Mouse (Mus musculus): ENCODE measurements at regions not wholly inside any gene's neighbourhood (a gene's known extent, or its start where the extent isn't known, plus 50 kb on each side); places are given as distances from the start of the nearest gene placed in this dataset.

DNA sequence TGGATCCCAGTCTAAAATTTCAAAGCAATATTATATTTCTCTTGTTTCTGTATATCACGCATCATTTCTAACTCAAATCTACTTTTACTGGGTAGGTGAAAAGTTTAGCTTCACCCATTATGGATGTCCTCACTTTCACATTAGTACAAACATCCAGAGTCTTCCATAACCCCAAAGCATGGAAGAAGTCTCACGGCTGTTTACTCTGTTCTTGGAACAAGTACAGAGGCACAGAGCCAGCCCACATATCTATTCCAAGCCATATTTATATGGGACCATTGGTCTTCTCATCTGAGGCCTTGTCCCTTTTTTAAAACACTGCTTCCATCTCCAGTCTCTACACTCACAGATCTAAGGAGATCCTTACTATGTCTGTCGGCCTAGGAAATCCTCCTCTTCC lies 192.8 kb downstream of the Tm2d1 start:
- Histone ChIP-seq H3K27me3 (ENCODE audit: control insufficient read depth, insufficient read depth, low read length) (no peaks in the 10 kb centered on the region), H3K9ac (ENCODE audit: low read length) (no peak overlapping the region), H3K27ac (replicated peaks in 1 of 2; ENCODE audit: control insufficient read depth in 1 of 2, insufficient read depth in 1 of 2, low read depth in 2 of 2, low read length in 2 of 2) (no peak overlapping the region), H3K4me3 (ENCODE audit: control insufficient read depth in 1 of 2, insufficient read depth in 1 of 2, low read depth in 1 of 2, low read length in 2 of 2) (no peak overlapping the region), H3K4me1 (ENCODE audit: control insufficient read depth in 2 of 2, insufficient read depth in 2 of 2, low read length in 2 of 2) (no peaks in the 10 kb centered on the region), H3K9me3 (ENCODE audit: control insufficient read depth, low read length) (no peaks in the 10 kb centered on the region), H3K36me3 (ENCODE audit: control insufficient read depth, insufficient read depth, low read length) (no peaks in the 10 kb centered on the region), H3K4me2 (ENCODE audit: low read length) (no peak overlapping the region)
- ATAC-seq (ENCODE audit: insufficient number of reproducible peaks, insufficient read depth, low FRiP score, low read depth): no peak
- 85% methylated on average over 3 of the region's 3 CpGs for WGBS

DNA sequence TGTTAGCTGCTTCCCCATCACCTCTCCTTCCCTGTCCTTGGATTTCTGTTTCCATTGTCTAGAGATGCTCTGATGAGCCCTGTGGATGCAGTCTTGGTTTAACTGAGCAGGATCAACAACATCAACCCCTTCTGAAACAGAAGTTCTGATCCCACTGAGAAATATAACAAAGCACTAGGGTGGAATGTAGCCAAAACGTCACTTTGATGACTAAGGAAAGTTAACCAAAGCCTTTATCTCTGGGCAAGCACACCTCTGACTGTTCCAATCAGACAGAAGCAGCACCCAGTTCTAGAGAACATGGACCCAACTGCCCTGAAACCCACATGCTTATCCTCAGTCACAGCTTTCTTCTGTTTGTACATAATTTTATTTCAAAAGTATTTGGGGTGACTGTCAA lies 193.2 kb downstream of the Tm2d1 start:
- no peak overlapping the region for H3K4me2 ChIP-seq (ENCODE audit: low read length)
- no peak overlapping the region for H3K9ac ChIP-seq (ENCODE audit: low read length)
- 65% methylated on average over 1 of the region's 1 CpGs for WGBS
- H3K27me3 ChIP-seq (ENCODE audit: control insufficient read depth, insufficient read depth, low read length): no peaks in the 10 kb centered on the region
- ATAC-seq (ENCODE audit: insufficient number of reproducible peaks, insufficient read depth, low FRiP score, low read depth): no peak
- no peaks in the 10 kb centered on the region for H3K36me3 ChIP-seq (ENCODE audit: control insufficient read depth, insufficient read depth, low read length)
- no peaks in the 10 kb centered on the region for H3K4me1 ChIP-seq (ENCODE audit: control insufficient read depth in 2 of 2, insufficient read depth in 2 of 2, low read length in 2 of 2)
- H3K9me3 ChIP-seq (ENCODE audit: control insufficient read depth, low read length): no peaks in the 10 kb centered on the region
- H3K27ac ChIP-seq (replicated peaks in 1 of 2; ENCODE audit: control insufficient read depth in 1 of 2, insufficient read depth in 1 of 2, low read depth in 2 of 2, low read length in 2 of 2): no peak overlapping the region
- H3K4me3 ChIP-seq (ENCODE audit: control insufficient read depth in 1 of 2, insufficient read depth in 1 of 2, low read depth in 1 of 2, low read length in 2 of 2): no peak overlapping the region

DNA sequence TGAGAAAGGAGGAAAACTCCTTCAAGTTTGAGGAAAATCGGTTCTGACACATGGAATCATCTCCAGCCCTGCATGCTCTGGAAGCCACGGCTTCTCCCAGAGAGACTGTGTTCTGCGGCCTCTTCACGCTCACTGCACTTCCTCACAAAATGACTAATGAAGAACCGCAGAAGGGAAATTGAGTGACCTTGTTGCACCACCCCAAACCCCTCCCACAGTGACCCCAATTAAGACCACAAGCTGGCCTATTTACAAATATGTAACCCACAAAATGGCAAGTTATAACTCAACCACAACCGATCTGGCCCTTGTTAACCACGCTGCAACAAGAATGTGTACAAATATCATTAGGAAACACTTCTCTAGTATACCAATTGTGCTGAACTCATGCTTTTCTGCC lies 194.2 kb downstream of the Tm2d1 start:
- Histone ChIP-seq H3K4me3 (ENCODE audit: control insufficient read depth in 1 of 2, insufficient read depth in 1 of 2, low read depth in 1 of 2, low read length in 2 of 2) (no peak overlapping the region), H3K4me2 (ENCODE audit: low read length) (no peak overlapping the region), H3K9me3 (ENCODE audit: control insufficient read depth, low read length) (no peaks in the 10 kb centered on the region), H3K27me3 (ENCODE audit: control insufficient read depth, insufficient read depth, low read length) (no peaks in the 10 kb centered on the region), H3K27ac (replicated peaks in 1 of 2; ENCODE audit: control insufficient read depth in 1 of 2, insufficient read depth in 1 of 2, low read depth in 2 of 2, low read length in 2 of 2) (no peak overlapping the region), H3K4me1 (ENCODE audit: control insufficient read depth in 2 of 2, insufficient read depth in 2 of 2, low read length in 2 of 2) (no peaks in the 10 kb centered on the region), H3K9ac (ENCODE audit: low read length) (no peak overlapping the region), H3K36me3 (ENCODE audit: control insufficient read depth, insufficient read depth, low read length) (no peaks in the 10 kb centered on the region)
- WGBS: 89% methylated on average over 7 of the region's 7 CpGs
- ATAC-seq (ENCODE audit: insufficient number of reproducible peaks, insufficient read depth, low FRiP score, low read depth): no peak

DNA sequence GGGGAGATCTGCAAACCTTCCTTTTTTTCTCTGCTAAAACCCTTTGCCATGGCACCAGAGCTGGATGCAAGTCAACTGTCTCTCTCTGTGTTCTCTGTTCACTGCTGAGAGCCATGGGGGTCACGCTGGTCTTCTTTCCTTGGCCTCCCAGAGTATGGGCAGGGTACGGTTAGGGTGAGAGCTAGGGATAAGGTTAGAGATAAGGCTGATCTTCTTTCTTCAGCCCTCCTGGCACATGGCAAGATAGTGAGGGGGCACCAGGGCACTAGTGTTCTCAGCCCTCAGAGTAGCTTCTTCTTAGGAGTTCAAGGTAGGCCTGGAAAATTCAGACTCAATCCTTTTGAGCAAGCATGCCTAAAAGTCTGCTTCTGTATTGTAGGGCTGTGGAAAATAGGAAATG lies 196.1 kb downstream of the Tm2d1 start:
- 81% methylated on average over 2 of the region's 2 CpGs for WGBS
- Histone ChIP-seq H3K4me2 (ENCODE audit: low read length) (no peak overlapping the region), H3K36me3 (ENCODE audit: control insufficient read depth, insufficient read depth, low read length) (no peaks in the 10 kb centered on the region), H3K4me3 (ENCODE audit: control insufficient read depth in 1 of 2, insufficient read depth in 1 of 2, low read depth in 1 of 2, low read length in 2 of 2) (no peak overlapping the region), H3K27ac (replicated peaks in 1 of 2; ENCODE audit: control insufficient read depth in 1 of 2, insufficient read depth in 1 of 2, low read depth in 2 of 2, low read length in 2 of 2) (no peak overlapping the region), H3K9ac (ENCODE audit: low read length) (no peak overlapping the region), H3K9me3 (ENCODE audit: control insufficient read depth, low read length) (no peaks in the 10 kb centered on the region), H3K4me1 (ENCODE audit: control insufficient read depth in 2 of 2, insufficient read depth in 2 of 2, low read length in 2 of 2) (peaks cover 2% of the 10 kb centered on the region in 2 experiments; a peak in 1 of 4 replicates), H3K27me3 (ENCODE audit: control insufficient read depth, insufficient read depth, low read length) (no peaks in the 10 kb centered on the region)
- no peak for ATAC-seq (ENCODE audit: insufficient number of reproducible peaks, insufficient read depth, low FRiP score, low read depth)

DNA sequence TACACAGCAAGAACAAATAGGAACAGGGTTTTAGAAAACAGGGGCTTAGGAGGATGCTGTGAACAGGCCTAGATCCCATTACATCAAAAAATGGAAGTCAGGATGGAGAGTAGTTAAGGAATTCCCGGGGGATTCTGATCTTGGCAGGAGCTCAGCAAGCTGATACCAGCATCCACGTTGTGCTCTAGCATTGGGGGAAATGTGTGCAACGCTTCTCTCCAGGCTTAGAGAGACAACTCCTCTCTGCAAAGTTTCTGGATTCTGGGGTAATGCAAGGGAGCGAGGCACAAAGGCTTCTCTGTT lies 201.1 kb downstream of the Tm2d1 start:
- no peak overlapping the region for H3K4me2 ChIP-seq (ENCODE audit: low read length)
- H3K4me1 ChIP-seq (ENCODE audit: control insufficient read depth in 2 of 2, insufficient read depth in 2 of 2, low read length in 2 of 2): peaks cover 8 to 15% of the 10 kb centered on the region in 2 experiments; a peak in 3 of 4 replicates
- H3K27ac ChIP-seq (replicated peaks in 1 of 2; ENCODE audit: control insufficient read depth in 1 of 2, insufficient read depth in 1 of 2, low read depth in 2 of 2, low read length in 2 of 2): peak overlapping the region; percentile 42 to 58; a peak in 2 of 4 replicates
- ATAC-seq (ENCODE audit: insufficient number of reproducible peaks, insufficient read depth, low FRiP score, low read depth): no peak
- H3K9ac ChIP-seq (ENCODE audit: low read length): no peak overlapping the region
- no peaks in the 10 kb centered on the region for H3K27me3 ChIP-seq (ENCODE audit: control insufficient read depth, insufficient read depth, low read length)
- WGBS: 26% methylated on average over 4 of the region's 4 CpGs
- H3K4me3 ChIP-seq (ENCODE audit: control insufficient read depth in 1 of 2, insufficient read depth in 1 of 2, low read depth in 1 of 2, low read length in 2 of 2): no peak overlapping the region
- H3K36me3 ChIP-seq (ENCODE audit: control insufficient read depth, insufficient read depth, low read length): no peaks in the 10 kb centered on the region
- no peaks in the 10 kb centered on the region for H3K9me3 ChIP-seq (ENCODE audit: control insufficient read depth, low read length)

DNA sequence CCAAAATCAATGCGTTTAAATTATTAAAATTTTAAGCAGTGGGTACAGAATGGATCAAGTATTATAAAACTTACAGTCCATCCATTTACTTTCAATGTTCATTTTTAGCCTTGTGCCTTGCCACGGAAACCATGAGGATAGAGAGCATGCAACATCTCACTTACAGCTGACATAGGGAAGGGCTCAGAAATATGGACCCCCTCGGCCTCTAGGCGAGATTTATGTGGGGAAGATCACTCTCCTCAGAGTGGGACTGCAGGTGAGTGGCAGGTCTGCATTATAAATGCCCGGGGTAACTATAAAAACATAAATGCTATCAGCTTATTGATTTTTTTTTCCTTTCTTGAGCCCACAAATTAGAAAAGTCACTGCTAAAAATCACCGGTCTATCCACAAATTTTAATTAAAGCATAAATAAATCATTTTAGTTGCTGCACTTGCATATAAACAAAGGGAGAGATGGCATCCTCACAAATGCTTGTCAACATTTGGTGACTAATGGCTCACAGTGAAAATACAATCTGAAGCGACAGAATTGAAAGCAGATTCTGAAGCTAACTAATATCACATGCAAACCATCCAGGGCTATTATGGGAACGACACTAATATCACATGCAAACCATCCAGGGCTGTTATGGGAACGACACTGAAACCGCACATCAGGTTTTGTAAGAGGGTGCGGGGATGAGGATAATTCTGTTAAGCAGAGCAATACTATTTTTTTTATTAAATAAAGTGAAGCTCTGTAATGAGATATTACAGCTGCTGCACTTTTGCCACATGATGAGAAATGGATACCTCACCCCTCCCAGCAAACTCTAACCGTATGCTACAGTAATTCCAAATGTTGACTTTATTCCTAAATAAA lies 201.7 kb downstream of the Tm2d1 start:
- H3K27ac ChIP-seq (replicated peaks in 1 of 2; ENCODE audit: control insufficient read depth in 1 of 2, insufficient read depth in 1 of 2, low read depth in 2 of 2, low read length in 2 of 2): peak overlapping the region in 1 of 2 experiments; percentile 20; a peak in 2 of 4 replicates

DNA sequence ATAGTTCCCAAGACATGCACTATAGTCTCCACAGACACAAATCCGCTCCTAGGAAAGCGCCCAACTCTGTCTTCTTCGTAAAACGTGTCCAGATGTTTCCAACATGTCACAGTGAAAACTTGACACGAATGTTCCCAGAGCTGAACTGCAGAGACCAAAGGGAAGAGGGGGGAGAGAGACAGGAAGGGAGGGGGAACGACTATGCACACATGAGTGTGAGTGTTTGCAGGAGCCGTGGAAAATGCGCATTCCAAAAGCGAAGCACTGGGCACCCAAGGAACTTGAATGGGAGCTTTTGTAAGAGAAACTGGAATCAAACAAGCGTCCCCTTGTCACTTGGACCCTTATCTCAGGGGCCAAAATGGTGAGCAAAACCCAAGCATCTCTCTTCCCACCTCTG lies 202.8 kb downstream of the Tm2d1 start:
- no peaks in the 10 kb centered on the region for H3K36me3 ChIP-seq (ENCODE audit: control insufficient read depth, insufficient read depth, low read length)
- H3K4me3 ChIP-seq (ENCODE audit: control insufficient read depth in 1 of 2, insufficient read depth in 1 of 2, low read depth in 1 of 2, low read length in 2 of 2): no peak overlapping the region; a peak in 2 of 4 replicates
- WGBS: 18% methylated on average over 10 of the region's 10 CpGs
- H3K9me3 ChIP-seq (ENCODE audit: control insufficient read depth, low read length): no peaks in the 10 kb centered on the region
- ATAC-seq (ENCODE audit: insufficient number of reproducible peaks, insufficient read depth, low FRiP score, low read depth): peak; percentile 50; the same call in 1 of the 2 replicates
- H3K27me3 ChIP-seq (ENCODE audit: control insufficient read depth, insufficient read depth, low read length): no peaks in the 10 kb centered on the region
- 0 out of 2 replicates have a peak overlapping the region, but pooled peaks have one; percentile 21 for H3K9ac ChIP-seq (ENCODE audit: low read length)
- H3K27ac ChIP-seq (replicated peaks in 1 of 2; ENCODE audit: control insufficient read depth in 1 of 2, insufficient read depth in 1 of 2, low read depth in 2 of 2, low read length in 2 of 2): peak overlapping the region; percentile 49 to 53; a peak in 2 of 4 replicates
- H3K4me2 ChIP-seq (ENCODE audit: low read length): peak overlapping the region; percentile 51
- H3K4me1 ChIP-seq (ENCODE audit: control insufficient read depth in 2 of 2, insufficient read depth in 2 of 2, low read length in 2 of 2): peaks cover 8 to 15% of the 10 kb centered on the region in 2 experiments; a peak in 3 of 4 replicates

More for the DNA sequence above, 201.7 kb downstream of the Tm2d1 start:
- WGBS: 73% methylated on average over 12 of the region's 12 CpGs
- Histone ChIP-seq H3K9ac (ENCODE audit: low read length) (no peak overlapping the region), H3K27me3 (ENCODE audit: control insufficient read depth, insufficient read depth, low read length) (no peaks in the 10 kb centered on the region), H3K9me3 (ENCODE audit: control insufficient read depth, low read length) (no peaks in the 10 kb centered on the region), H3K4me1 (ENCODE audit: control insufficient read depth in 2 of 2, insufficient read depth in 2 of 2, low read length in 2 of 2) (peaks cover 8 to 15% of the 10 kb centered on the region in 2 experiments; a peak in 3 of 4 replicates), H3K36me3 (ENCODE audit: control insufficient read depth, insufficient read depth, low read length) (no peaks in the 10 kb centered on the region), H3K4me2 (ENCODE audit: low read length) (no peak overlapping the region), H3K4me3 (ENCODE audit: control insufficient read depth in 1 of 2, insufficient read depth in 1 of 2, low read depth in 1 of 2, low read length in 2 of 2) (no peak overlapping the region)
- ATAC-seq (ENCODE audit: insufficient number of reproducible peaks, insufficient read depth, low FRiP score, low read depth): no peak

Data from heart, embryonic 14.5 days (tissue).